Mouse (Mus musculus) G1E (cell line): ENCODE results near the gene Bola3.

Experiments used
- CTCF ChIP-seq: IDR thresholded peaks from 2 replicates; pipeline ENCODE4 v1.5.1; 2012; ENCODE audit warnings: low read depth, low read length, inconsistent platforms, mixed read lengths
- GATA1 ChIP-seq: IDR thresholded peaks from 2 replicates; pipeline ENCODE4 v1.6.1; 2012; ENCODE audit warnings: borderline replicate concordance, low read length, inconsistent platforms, mixed read lengths
- GATA2 ChIP-seq: IDR thresholded peaks from 2 replicates; pipeline ENCODE4 v1.6.1; 2012; ENCODE audit warnings: low read depth, low read length, inconsistent platforms, borderline replicate concordance

- TF ChIP-seq CTCF, result no peak
- no peak for TF ChIP-seq GATA2
- TF ChIP-seq GATA1, result no peak
Measured at GRCm38 (mm10) chr6:83316022-83316421, 32.9 kb upstream of the Bola3 start.
